Mouse (Mus musculus): ENCODE results near the gene Ptprj.

GRCm38 (mm10) chr2:90562126-90562670 is 18.2 kb downstream of the Ptprj start:
- TF ChIP-seq CTCF (IDR thresholded peaks at IDR 0.05): no peak
- TF ChIP-seq EP300 (IDR thresholded peaks at IDR 0.05): no peak

Data from lung, postnatal 0 days (tissue).